Mouse (Mus musculus): ENCODE measurements around the gene Stt3b. TPM values are rescaled to one million over a fixed set of nuclear protein-coding genes. Genes with fewer than 3 reads are reported as not detected.

The Stt3b gene
- total RNA-seq, 2 experiments from 2014 or later, result 84.8 to 87.6 TPM

- no peak for DNase-seq (ENCODE audit: low spot score in 2 of 2)
- intact Hi-C loops (cut with DNase I), result no loop called here
Observed at GRCm38 (mm10) chr9:115229145-115229544, 81.1 kb downstream of the Stt3b start.

- intact Hi-C loops (cut with DNase I), result no loop called here
- no peak for DNase-seq (ENCODE audit: low spot score in 2 of 2)
Observed at GRCm38 (mm10) chr9:115224744-115225354, 85.4 kb downstream of the Stt3b start.

GRCm38 (mm10) chr9:115221265-115221664, 89.0 kb downstream of the Stt3b start:
- no peak for DNase-seq (ENCODE audit: low spot score in 2 of 2)
- intact Hi-C loops (cut with DNase I), result no loop called here

- DNase-seq (ENCODE audit: low spot score in 2 of 2), result no peak
- intact Hi-C loops (cut with DNase I), result no loop called here
Observed at GRCm38 (mm10) chr9:115220466-115220865, 89.8 kb downstream of the Stt3b start.

DNA sequence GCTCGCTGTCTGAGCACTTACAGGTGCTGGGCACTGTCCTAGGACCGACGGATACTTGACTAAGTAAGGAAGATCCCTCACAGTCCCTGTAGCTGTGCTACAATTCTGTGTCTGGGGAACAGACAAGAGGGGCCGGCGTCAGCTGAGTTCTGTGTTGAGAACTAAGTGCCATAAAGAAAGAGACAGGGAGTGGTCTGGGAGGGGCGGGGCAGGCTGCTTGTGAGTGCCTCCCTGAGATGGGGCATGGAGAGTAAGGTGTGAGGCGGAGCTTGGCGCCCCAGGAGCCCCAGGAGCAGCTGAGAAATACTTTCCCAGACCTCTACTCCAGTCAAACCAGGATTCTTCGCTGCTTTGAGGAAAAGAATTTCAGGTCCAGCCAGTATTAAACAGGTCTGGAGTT, 92.2 kb downstream of the Stt3b start:
- no peak for DNase-seq (ENCODE audit: low spot score in 2 of 2)
- intact Hi-C loops (cut with DNase I), result no loop called here

GRCm38 (mm10) chr9:115215830-115216701, 94.2 kb downstream of the Stt3b start:
- DNase-seq (ENCODE audit: low spot score in 2 of 2), result no peak
- intact Hi-C loops (cut with DNase I), result no loop called here

DNA sequence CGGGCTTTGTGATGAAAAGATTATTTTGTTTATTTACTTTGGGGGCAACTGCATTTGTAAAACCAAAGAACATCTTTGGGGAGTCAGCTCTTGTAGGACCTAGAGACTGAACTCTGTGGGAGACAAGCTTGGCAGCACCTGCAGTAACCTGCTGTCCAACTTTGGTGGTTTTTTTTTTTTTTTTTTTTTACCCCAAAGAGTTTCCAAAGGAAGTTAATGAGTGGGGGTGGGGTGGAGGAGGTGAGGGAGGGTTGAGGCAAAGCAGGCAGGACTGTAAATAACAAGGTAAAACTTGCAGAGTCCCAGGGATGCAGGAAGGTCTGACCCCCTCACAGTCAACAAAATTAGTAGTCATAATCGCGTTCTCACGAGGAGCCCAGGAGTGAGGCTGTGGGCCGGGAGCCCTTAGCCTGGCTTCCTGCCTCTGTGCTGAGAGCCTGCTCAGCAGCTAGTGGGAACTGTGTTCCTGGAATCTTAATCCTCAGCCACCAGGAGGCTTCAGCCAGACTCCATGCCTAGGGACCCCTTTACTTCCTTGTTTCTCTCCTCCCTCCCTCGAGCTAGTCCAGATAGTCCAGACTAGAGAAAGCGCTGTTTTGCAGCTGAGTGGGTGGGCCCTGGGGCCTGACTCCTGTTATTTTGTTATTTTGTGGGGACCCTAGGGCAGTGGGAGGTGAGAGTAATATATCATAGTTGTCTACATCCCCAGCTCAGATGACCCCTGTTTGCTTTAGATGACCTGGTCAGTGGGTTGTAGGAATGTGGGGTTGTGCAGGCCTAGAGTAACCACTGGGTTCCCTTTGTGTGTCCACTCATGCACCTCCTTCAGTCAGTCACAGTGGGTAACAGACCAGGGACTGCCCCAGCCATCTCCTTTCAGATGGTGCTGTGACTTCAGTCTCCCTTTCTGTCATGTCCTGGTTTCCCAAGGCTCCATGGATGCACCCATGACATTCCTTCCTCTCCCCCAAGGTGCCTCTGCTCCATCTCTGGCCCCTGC, 95.3 kb downstream of the Stt3b start:
- intact Hi-C loops (cut with DNase I), result no loop called here
- no peak for DNase-seq (ENCODE audit: low spot score in 2 of 2)

DNA sequence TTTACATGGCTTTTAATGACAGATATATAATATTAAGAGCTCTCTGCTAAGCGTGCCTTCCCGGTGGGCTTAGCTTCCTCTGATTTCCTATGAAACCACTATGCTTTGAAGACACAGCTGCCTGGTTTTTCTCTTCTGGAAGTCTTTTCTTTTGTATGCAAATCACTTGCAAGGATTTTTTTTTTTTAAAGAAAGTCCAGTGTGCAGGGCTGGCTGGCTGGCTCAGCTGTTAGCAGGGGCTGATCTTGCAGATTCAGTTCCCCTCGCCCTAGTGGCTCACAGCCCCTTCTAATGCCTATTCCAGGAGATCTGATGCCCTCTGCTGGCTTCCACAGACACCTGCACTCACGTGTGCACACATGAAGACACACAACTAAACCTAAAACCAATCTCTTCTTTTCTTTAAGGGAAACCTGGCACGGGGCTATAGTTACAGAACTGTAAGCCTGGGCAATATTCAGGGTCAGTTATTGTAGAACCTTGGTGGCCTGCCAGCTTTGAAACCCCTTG, 96.4 kb downstream of the Stt3b start:
- DNase-seq (ENCODE audit: low spot score in 2 of 2), result no peak
- intact Hi-C loops (cut with DNase I), result no loop called here

DNA sequence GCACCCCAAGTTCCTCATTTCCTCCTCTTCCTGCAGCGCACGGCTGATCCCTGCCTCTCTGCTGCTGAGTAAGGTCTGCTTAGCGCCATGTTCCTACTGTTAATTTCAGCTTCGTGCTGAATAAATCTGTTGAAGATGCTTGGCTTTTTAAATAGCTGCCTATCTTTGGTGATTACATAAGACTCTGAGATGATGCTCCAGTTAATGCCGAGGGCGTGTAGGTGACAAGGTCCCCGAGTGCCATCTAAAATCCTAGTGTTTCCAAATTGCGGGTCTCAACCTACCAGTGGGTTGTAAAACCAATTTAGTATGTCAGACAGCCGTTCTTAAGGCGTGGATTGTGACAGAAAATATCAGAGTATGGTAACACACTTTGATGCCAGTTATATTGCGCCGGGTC, 99.7 kb downstream of the Stt3b start:
- intact Hi-C loops (cut with DNase I), result no loop called here

DNA sequence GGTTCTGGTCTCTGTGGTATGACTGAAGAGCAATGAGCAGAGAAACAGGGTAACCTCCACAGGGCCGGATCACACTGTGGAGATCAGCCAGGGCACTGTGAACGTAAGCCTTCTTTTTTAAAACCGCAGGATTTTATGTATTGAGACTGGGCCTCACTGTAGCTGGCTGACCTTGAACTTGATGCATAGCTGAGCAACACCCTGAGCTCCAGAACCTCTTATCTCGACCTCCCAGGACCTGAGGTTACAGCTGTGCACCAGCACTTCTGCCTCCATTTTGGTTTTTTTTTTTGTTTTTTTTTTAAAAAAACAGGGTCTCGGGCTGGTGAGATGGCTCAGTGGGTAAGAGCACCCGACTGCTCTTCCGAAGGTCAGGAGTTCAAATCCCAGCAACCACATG, 100.5 kb downstream of the Stt3b start:
- DNase-seq (ENCODE audit: low spot score in 2 of 2), result no peak
- intact Hi-C loops (cut with DNase I), result no loop called here

More for the DNA sequence above, 99.7 kb downstream of the Stt3b start:
- no peak for DNase-seq (ENCODE audit: low spot score in 2 of 2)

DNA sequence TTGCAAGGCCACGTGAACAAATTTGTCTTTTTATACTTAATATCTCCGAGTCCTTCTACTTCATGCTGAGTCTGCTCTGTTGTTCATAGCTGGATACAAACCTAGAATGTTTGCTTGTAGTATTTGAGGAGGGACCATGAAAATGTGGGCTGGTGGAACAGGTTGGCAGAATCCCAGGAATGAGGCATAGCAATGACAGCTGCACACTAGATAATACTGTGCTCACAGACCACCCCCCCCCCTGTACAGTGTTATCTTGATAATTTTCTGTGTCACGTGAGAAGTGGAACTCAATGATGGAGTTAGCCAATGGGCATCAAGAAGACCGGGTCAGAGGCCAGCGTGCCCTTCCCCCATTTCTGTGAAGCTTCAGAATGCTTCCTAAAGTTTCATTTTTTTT, 104.0 kb downstream of the Stt3b start:
- intact Hi-C loops (cut with DNase I), result no loop called here
- no peak for DNase-seq (ENCODE audit: low spot score in 2 of 2)

DNA sequence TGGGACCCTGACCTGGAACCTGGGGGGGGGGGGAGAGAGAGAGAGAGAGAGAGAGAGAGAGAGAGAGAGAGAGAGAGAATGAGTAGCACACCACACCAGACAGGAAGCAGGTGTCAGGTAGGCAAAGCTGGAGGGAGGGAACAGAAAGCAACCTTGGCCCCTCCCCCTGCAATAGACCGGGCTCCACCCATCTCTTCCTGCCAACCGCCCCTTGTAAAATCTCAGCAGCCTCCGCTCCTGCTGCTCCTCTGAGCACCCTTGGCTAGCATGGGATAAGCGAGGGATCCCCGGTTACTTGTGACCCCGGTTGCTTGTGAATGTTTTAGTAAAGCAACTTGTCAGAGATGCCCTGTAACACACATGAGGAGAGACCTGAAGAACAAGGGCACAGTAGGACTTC, 104.7 kb downstream of the Stt3b start:
- no peak for DNase-seq (ENCODE audit: low spot score in 2 of 2)
- intact Hi-C loops (cut with DNase I), result no loop called here

- DNase-seq (ENCODE audit: low spot score in 2 of 2), result no peak
- intact Hi-C loops (cut with DNase I), result no loop called here
Observed at GRCm38 (mm10) chr9:115203136-115203535, 107.1 kb downstream of the Stt3b start.

- DNase-seq (ENCODE audit: low spot score in 2 of 2), result no peak
- intact Hi-C loops (cut with DNase I), result no loop called here
Observed at GRCm38 (mm10) chr9:115201264-115201663, 109.0 kb downstream of the Stt3b start.

DNA sequence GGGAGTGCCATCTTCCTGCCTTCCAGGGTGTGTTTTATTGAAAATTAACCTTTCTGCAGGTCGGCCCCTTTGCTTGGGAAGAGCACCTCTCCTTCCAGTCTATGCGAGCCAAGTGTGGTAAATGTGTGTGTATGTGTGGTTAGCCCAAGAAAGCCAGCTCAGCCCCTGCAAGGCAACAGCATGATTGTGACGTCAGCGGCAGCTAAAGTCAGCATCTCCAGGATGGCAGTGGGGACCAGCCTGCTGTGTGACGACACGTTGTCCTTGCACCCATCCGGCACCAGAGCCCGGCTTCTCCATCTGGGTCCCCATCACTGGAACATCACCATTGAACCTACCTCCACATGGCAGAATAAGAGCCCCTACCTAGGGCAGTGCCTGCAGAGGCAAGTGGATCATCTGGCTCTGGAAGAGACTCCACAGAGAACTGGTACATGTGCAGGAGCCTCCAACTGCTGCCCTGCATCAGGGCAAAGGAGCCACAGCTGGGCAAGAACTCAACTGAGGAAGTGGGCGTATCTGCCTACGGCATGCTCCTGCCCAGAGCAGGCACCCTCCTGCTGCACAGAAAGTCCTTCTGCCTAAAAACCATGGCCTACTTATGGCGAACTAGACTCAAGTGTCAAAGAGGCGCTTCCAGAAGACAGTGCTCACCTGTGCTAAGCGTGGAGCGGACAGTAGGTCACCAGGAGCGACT, 109.9 kb downstream of the Stt3b start:
- peak in 1 of 2 experiments; percentile 22 for DNase-seq (ENCODE audit: low spot score in 2 of 2)
- intact Hi-C loops (cut with DNase I), result no loop called here

- intact Hi-C loops (cut with DNase I), result no loop called here
- DNase-seq (ENCODE audit: low spot score in 2 of 2), result no peak
Observed at GRCm38 (mm10) chr9:115197082-115197481, 113.1 kb downstream of the Stt3b start.

- no peak for DNase-seq (ENCODE audit: low spot score in 2 of 2)
- intact Hi-C loops (cut with DNase I), result no loop called here
Observed at GRCm38 (mm10) chr9:115192890-115193289, 117.3 kb downstream of the Stt3b start.

Measured in left cerebral cortex, postnatal 36 days (tissue).